Mouse (Mus musculus) stomach, postnatal 0 days (tissue): Measurements from ENCODE around the gene Lrrc36. TPM values are rescaled to one million over a fixed set of nuclear protein-coding genes. Genes with fewer than 3 reads are reported as not detected.
A peak's percentile ranks its signal among the peaks of the same experiment; 100 is the strongest.

Source experiments
- ATAC-seq: fragments of 200-750 bp; cut with Nextera tagmentation; 2 replicates; pipeline ENCODE4 v1.8.0; 2017; ENCODE audit not compliant: low FRiP score, low TSS enrichment
- DNase-seq: peaks from one replicate; pipeline ENCODE4 v3.0.0-alpha.2; 2016; ENCODE audit warnings: low spot score
- H3K27ac ChIP-seq: fragments of 300-500 bp; sonication (generic); replicated peaks from 2 replicates; pipeline ENCODE4 v1.5.1; 2014; ENCODE audit warnings: mild to moderate bottlenecking, control low read depth
- H3K27me3 ChIP-seq: fragments of 300-500 bp; sonication (generic); 2 replicates; pipeline ENCODE4 v1.6.1; 2014; ENCODE audit warnings: low read length; ENCODE audit not compliant: control insufficient read depth, insufficient read depth
- H3K36me3 ChIP-seq: fragments of 300-500 bp; sonication (generic); 2 replicates; pipeline ENCODE4 v1.6.1; 2014; ENCODE audit warnings: low read length, mixed read lengths; ENCODE audit not compliant: control insufficient read depth, insufficient read depth
- H3K4me1 ChIP-seq: fragments of 300-500 bp; sonication (generic); replicated peaks from 2 replicates; pipeline ENCODE4 v1.6.1; 2014; ENCODE audit warnings: antibody characterized with exemption; ENCODE audit not compliant: control insufficient read depth, insufficient read depth
- H3K4me2 ChIP-seq: fragments of 300-500 bp; sonication (generic); replicated peaks from 2 replicates; pipeline ENCODE4 v1.6.1; 2014; ENCODE audit warnings: low read depth, mild to moderate bottlenecking, control low read depth, moderate library complexity
- H3K4me3 ChIP-seq: fragments of 300-500 bp; sonication (generic); 2 replicates; pipeline ENCODE4 v1.5.1; 2014; ENCODE audit warnings: low read depth, low read length, control low read depth
- H3K9ac ChIP-seq: fragments of 300-500 bp; sonication (generic); 2 replicates; pipeline ENCODE4 v1.6.1; 2014; ENCODE audit warnings: mild to moderate bottlenecking, low read length, control low read depth, mixed read lengths
- H3K9me3 ChIP-seq: fragments of 300-500 bp; sonication (generic); 2 replicates; pipeline ENCODE4 v1.6.1; 2016; ENCODE audit warnings: low read length; ENCODE audit not compliant: control insufficient read depth
- CTCF ChIP-seq: IDR thresholded peaks from 2 replicates; pipeline ENCODE4 v1.5.1; 2016; ENCODE audit warnings: antibody characterized with exemption, low read depth, mild to moderate bottlenecking, moderate library complexity
- EP300 ChIP-seq: optimal IDR thresholded peaks from 2 replicates; pipeline ENCODE3; 2016; ENCODE audit warnings: antibody characterized with exemption
- WGBS: fragments of 180-500 bp; shearing (Covaris S2); extraction: QIAGEN DNeasy Blood & Tissue Kit; methylation state at CpG from one replicate; pipeline ENCODE4 v1.1.7; 2014; 5-methylcytosine and 5-hydroxymethylcytosine counted together
- polyA plus RNA-seq: library from polyadenylated mRNA; unstranded; fragments of >200 nt; fragmentation: Nextera tagmentation; extraction: Ambion mirVana; gene quantifications from 2 replicates; pipeline ENCODE4 v1.2.1, GENCODE M21; 2015

Lrrc36 gene
- polyA plus RNA-seq, 1 experiment from 2014 or later = 0.08 TPM

DNA sequence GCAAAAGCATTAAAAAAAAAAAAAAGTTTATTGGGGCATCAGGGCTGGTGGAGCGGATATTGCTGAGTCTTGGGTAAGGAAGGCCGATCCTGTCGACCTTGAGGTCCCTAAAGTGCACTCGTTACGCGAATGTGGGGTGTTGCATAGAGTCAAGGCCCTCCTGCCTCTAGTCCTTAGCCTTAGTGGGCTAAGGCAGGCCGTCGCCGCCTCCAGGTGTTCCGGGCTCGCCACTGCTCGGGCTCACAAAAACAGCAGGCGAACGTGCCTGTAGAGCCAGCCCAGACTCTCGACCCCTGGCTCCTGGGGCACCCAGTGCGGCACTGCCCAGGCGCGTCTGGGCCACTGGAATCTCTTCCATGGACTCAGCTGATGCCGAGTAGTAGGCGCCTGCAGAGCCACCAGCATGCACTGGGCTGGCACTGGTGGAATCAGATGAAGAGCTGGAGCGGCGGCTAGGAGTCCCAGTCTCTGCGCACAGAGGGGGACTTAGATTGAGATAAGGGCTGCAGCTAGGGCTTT, 59.1 kb downstream of the Lrrc36 start:
- H3K36me3 ChIP-seq = peaks cover 6% of the 10 kb centered on the region; the same call in 1 of the 2 replicates
- DNase-seq (peak; percentile 16), ATAC-seq (no peak)
- peaks cover 2% of the 10 kb centered on the region; the same call in 1 of the 2 replicates for H3K4me1 ChIP-seq
- no peak overlapping the region for H3K4me2 ChIP-seq
- H3K9me3 ChIP-seq = no peaks in the 10 kb centered on the region
- TF ChIP-seq EP300 = no peak
- TF ChIP-seq CTCF = no peak
- no peak overlapping the region for H3K9ac ChIP-seq
- WGBS = 68% methylated on average over 23 of the region's 23 CpGs
- no peak overlapping the region for H3K4me3 ChIP-seq
- no peaks in the 10 kb centered on the region for H3K27me3 ChIP-seq
- no peak overlapping the region for H3K27ac ChIP-seq

DNA sequence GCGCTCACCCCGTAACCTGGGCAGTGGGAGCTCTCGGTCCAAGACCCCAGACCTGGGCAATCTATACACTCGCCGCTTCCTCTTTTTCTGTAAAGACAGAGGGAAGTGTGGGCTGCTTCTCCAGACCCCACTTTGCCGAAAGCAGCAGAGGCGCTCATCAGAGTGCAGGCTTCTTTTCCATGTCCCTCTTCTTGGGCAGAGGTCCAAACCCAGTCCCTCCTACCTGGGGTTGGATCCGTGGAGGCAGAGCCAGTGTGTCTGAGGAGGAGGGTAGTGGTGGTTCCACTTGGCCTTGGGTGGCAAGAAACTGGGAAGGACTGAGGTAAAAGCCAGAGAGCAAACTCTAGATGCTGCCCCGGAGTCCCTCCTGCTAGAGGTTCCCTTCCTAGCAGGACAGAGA, 59.6 kb downstream of the Lrrc36 start:
- no peak for TF ChIP-seq CTCF
- no peak for TF ChIP-seq EP300
- WGBS = 78% methylated on average over 9 of the region's 9 CpGs
- DNase-seq = no peak
- no peak overlapping the region for H3K4me2 ChIP-seq
- H3K27me3 ChIP-seq = no peaks in the 10 kb centered on the region
- H3K27ac ChIP-seq = no peak overlapping the region; the same call in 1 of the 2 replicates
- ATAC-seq = no peak
- H3K36me3 ChIP-seq = 0 out of 2 replicates have a peak, but pooled peaks cover 3% of the 10 kb centered on the region
- H3K4me1 ChIP-seq = peaks cover 2% of the 10 kb centered on the region; the same call in 1 of the 2 replicates
- no peak overlapping the region for H3K9ac ChIP-seq
- H3K9me3 ChIP-seq = no peaks in the 10 kb centered on the region
- no peak overlapping the region for H3K4me3 ChIP-seq

DNA sequence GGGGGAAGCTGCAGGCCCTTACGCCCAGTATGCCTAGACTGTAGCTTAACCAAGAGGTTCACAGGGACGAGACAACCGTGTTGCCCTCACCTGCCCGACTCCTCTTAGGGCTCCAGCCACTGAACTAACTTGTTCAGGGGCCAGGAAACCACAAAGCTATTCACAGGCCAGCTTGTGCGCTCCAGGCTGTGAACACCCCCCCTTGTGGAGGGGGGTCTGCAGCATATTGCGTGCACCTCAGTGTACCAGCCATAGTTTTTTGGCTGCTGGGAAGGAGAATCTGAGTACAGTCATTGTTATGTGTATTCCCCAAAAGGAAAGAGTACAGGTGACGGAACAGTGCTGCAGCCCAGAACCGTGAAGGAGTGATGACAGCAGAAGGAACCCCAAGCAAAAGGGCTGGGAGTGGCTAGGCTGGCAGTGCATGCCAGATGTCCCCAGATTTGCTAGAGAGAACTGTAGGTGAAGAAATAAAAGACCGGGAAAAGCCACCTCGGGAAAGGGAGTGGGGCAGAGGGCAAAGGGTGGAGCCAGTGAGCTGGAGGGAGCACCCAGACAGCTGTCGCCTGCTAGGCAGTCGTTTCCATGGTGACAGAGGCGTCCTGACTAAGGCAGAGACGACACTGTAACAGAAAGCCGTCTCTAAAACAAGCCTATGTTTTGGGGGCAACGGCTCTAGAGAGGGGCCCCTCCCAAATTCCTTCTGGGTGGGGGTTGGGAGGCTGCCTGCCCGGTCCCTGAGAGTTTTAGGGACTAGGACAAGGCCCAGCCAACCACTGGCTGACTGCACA, 60.6 kb downstream of the Lrrc36 start:
- H3K36me3 ChIP-seq = peaks cover 8% of the 10 kb centered on the region; the same call in 1 of the 2 replicates
- no peak overlapping the region for H3K9ac ChIP-seq
- H3K4me1 ChIP-seq = peaks cover 2% of the 10 kb centered on the region; the same call in 1 of the 2 replicates
- no peaks in the 10 kb centered on the region for H3K9me3 ChIP-seq
- no peaks in the 10 kb centered on the region for H3K27me3 ChIP-seq
- 0 out of 2 replicates have a peak overlapping the region, but pooled peaks have one; percentile 11 for H3K4me2 ChIP-seq
- DNase-seq (peak; percentile 84), ATAC-seq (peak; percentile 52)
- peak overlapping the region; percentile 75 for H3K27ac ChIP-seq
- no peak for TF ChIP-seq EP300
- TF ChIP-seq CTCF = no peak
- no peak overlapping the region for H3K4me3 ChIP-seq
- WGBS = 33% methylated on average over 17 of the region's 17 CpGs

DNA sequence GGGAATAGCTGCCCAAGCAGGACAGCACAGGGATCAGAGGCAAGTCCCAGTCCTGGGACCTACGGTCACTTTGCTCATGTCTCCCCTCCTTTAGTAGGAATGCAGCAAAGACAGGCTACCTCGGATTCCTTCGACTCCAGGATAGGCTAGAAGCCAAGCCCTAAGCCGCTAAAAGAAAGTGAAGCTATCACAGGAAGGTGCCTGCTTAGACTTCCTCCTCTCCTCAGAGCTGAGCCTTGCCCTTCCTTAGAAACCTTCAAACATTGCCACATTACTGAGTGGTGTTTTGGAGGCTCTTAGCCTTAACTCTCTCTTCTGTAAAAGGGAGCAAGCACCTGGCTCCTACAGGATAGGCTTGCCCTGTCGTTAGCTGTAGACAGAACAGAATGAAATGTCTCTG, 61.3 kb downstream of the Lrrc36 start:
- no peak overlapping the region for H3K9ac ChIP-seq
- no peaks in the 10 kb centered on the region for H3K9me3 ChIP-seq
- H3K4me2 ChIP-seq = 0 out of 2 replicates have a peak overlapping the region, but pooled peaks have one; percentile 1
- no peak for ATAC-seq
- DNase-seq = no peak
- TF ChIP-seq CTCF (no peak), EP300 (no peak)
- peaks cover 10% of the 10 kb centered on the region for H3K36me3 ChIP-seq
- WGBS = 20% methylated on average over 5 of the region's 5 CpGs
- H3K27ac ChIP-seq = peak overlapping the region; percentile 19
- H3K27me3 ChIP-seq = no peaks in the 10 kb centered on the region
- H3K4me3 ChIP-seq = no peak overlapping the region
- peaks cover 2% of the 10 kb centered on the region; the same call in 1 of the 2 replicates for H3K4me1 ChIP-seq

DNA sequence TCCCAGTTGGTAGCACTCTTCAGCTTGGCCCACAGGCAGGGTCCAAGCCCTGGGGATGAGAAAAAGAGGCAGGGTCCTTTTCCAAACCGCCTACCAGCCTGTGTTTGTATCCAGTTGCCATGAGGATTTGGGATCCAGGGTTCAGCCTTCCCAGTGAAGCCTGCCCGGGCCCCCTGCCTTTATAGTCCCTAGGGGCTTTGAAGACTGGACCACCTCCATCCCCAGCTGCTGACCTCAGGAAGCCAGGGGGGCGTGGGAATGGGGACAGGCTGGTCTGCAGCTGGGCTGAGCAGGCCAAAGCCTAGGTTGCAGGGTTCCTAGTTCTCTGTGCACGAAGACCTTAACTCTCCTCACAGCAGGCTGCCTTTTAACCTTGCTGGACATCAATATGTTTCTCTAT, 61.9 kb downstream of the Lrrc36 start:
- H3K9me3 ChIP-seq = no peaks in the 10 kb centered on the region
- no peak for TF ChIP-seq CTCF
- TF ChIP-seq EP300 = no peak
- ATAC-seq (no peak), DNase-seq (no peak)
- H3K27ac ChIP-seq = peak overlapping the region; percentile 19; the same call in 1 of the 2 replicates
- no peak overlapping the region for H3K4me3 ChIP-seq
- no peak overlapping the region for H3K4me2 ChIP-seq
- H3K27me3 ChIP-seq = no peaks in the 10 kb centered on the region
- 68% methylated on average over 4 of the region's 4 CpGs for WGBS
- H3K4me1 ChIP-seq = peaks cover under 1% of the 10 kb centered on the region; the same call in 1 of the 2 replicates
- H3K9ac ChIP-seq = no peak overlapping the region
- H3K36me3 ChIP-seq = peaks cover 12% of the 10 kb centered on the region

DNA sequence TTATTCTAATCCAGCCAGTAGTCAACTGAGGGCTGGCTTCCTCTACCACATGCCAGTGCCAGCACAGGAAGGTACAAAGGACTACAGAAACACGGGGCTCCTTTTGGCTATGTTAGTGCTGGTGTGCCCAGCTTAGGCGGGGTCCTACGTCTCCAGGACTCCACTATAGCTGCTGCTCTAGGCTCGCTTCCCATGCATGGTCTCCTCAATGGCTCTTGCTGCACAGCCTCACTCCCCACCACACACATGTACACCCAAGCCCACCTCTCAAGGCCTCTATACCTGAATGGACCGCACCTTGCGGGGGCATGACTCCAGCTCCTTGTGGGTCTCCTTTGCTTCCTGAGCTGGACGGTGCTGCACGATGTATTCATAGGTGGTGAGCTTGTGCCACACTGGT, 62.4 kb downstream of the Lrrc36 start:
- Histone ChIP-seq H3K4me3 (no peak overlapping the region), H3K4me1 (no peaks in the 10 kb centered on the region; the same call in 1 of the 2 replicates), H3K9me3 (no peaks in the 10 kb centered on the region), H3K4me2 (no peak overlapping the region), H3K27me3 (no peaks in the 10 kb centered on the region), H3K27ac (no peak overlapping the region), H3K9ac (no peak overlapping the region), H3K36me3 (peaks cover 12% of the 10 kb centered on the region)
- no peak for TF ChIP-seq EP300
- TF ChIP-seq CTCF = no peak
- ATAC-seq (no peak), DNase-seq (no peak)
- 93% methylated on average over 8 of the region's 8 CpGs for WGBS
